Mouse (Mus musculus): ENCODE measurements around the gene Map1b. TPM values are rescaled to one million over a fixed set of nuclear protein-coding genes. Genes with fewer than 3 reads are reported as not detected.
A peak's percentile ranks its signal among the peaks of the same experiment; 100 is the strongest.

Map1b gene
- polyA plus RNA-seq, 1 experiment from 2014 or later, result 10.1 TPM

- in situ Hi-C loops (cut with MboI; ENCODE audit: low pct_unique_long_range_greater_than_20kb), result no loop called here
- no peak for TF ChIP-seq CTCF (IDR thresholded peaks at IDR 0.05)
- ChIA-PET POLR2A (no interaction called here), CTCF (interaction anchor here (0.8 to 1.0 kb wide), 2 partner anchors 9 to 30 kb away, joined by 3 read pairs; no protein-coding TSS in a partner anchor)
- DNase-seq (ENCODE audit: low read depth, low spot score) (no peak), ATAC-seq (peak; percentile 58)
- no peaks in the 10 kb centered on the region for H3K27me3 ChIP-seq
Measured at GRCm38 (mm10) chr13:99447403-99448199, 68.7 kb downstream of the Map1b start.

DNA sequence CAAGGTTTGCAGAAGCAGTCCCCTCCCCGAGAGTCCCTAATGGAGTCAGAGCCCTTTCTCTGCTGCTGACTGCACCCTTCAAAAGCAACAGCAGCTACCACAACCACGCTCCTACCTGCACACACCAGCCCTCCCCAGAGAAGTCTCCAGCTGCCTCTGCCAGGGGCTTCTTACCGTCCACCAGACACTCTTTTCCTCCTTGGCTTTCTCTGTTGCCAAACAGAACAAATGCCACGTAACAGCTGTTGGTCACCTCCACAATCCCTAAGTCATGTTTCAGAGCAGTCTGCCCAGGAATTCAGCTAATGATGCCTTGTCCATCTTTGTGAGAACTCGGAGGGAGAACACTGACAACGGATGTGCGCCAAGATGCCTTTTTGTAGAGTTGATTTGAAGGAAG, 69.3 kb downstream of the Map1b start:
- POLR2A ChIA-PET, result no interaction called here
- ATAC-seq, result no peak

GRCm38 (mm10) chr13:99444880-99445279, 71.5 kb downstream of the Map1b start:
- DNase-seq (ENCODE audit: low read depth, low spot score), result no peak
- no peak for ATAC-seq
- in situ Hi-C loops (cut with MboI; ENCODE audit: low pct_unique_long_range_greater_than_20kb), result no loop called here
- TF ChIP-seq CTCF (IDR thresholded peaks at IDR 0.05), result no peak
- no peaks in the 10 kb centered on the region for H3K27me3 ChIP-seq
- CTCF ChIA-PET, result interaction anchor here (1.2 kb wide), 1 partner anchor 10 kb away, joined by 3 read pairs; no protein-coding TSS in a partner anchor
- POLR2A ChIA-PET, result no interaction called here

More for the DNA sequence above, 69.3 kb downstream of the Map1b start:
- CTCF ChIA-PET, result interaction anchor here (1.0 kb wide), 1 partner anchor 8 kb away, joined by 3 read pairs; no protein-coding TSS in a partner anchor
- TF ChIP-seq CTCF (IDR thresholded peaks at IDR 0.05), result no peak
- DNase-seq (ENCODE audit: low read depth, low spot score), result no peak
- H3K27me3 ChIP-seq, result no peaks in the 10 kb centered on the region
- in situ Hi-C loops (cut with MboI; ENCODE audit: low pct_unique_long_range_greater_than_20kb), result no loop called here

GRCm38 (mm10) chr13:99444431-99444871, 71.9 kb downstream of the Map1b start:
- no peak for DNase-seq (ENCODE audit: low read depth, low spot score)
- no peaks in the 10 kb centered on the region for H3K27me3 ChIP-seq
- no peak for ATAC-seq
- CTCF ChIA-PET, result interaction anchor here (1.2 kb wide), 1 partner anchor 64 kb away, joined by 3 read pairs; no protein-coding TSS in a partner anchor
- TF ChIP-seq CTCF (IDR thresholded peaks at IDR 0.05), result no peak
- in situ Hi-C loops (cut with MboI; ENCODE audit: low pct_unique_long_range_greater_than_20kb), result no loop called here
- POLR2A ChIA-PET, result no interaction called here

GRCm38 (mm10) chr13:99443484-99444175, 72.7 kb downstream of the Map1b start:
- ATAC-seq (no peak), DNase-seq (ENCODE audit: low read depth, low spot score) (no peak)
- H3K27me3 ChIP-seq, result no peaks in the 10 kb centered on the region
- ChIA-PET POLR2A (no interaction called here), CTCF (interaction anchor here (0.9 to 1.2 kb wide), 2 partner anchors 18 to 63 kb away, joined by 3 read pairs; no protein-coding TSS in a partner anchor)
- no peak for TF ChIP-seq CTCF (IDR thresholded peaks at IDR 0.05)
- in situ Hi-C loops (cut with MboI; ENCODE audit: low pct_unique_long_range_greater_than_20kb), result no loop called here

GRCm38 (mm10) chr13:99442434-99443249, 73.7 kb downstream of the Map1b start:
- no peak for DNase-seq (ENCODE audit: low read depth, low spot score)
- no peak for TF ChIP-seq CTCF (IDR thresholded peaks at IDR 0.05)
- in situ Hi-C loops (cut with MboI; ENCODE audit: low pct_unique_long_range_greater_than_20kb), result no loop called here
- ChIA-PET POLR2A (no interaction called here), CTCF (interaction anchor here (0.9 kb wide), 1 partner anchor 17 kb away, joined by 3 read pairs; no protein-coding TSS in a partner anchor)
- no peaks in the 10 kb centered on the region for H3K27me3 ChIP-seq
- ATAC-seq, result no peak

DNA sequence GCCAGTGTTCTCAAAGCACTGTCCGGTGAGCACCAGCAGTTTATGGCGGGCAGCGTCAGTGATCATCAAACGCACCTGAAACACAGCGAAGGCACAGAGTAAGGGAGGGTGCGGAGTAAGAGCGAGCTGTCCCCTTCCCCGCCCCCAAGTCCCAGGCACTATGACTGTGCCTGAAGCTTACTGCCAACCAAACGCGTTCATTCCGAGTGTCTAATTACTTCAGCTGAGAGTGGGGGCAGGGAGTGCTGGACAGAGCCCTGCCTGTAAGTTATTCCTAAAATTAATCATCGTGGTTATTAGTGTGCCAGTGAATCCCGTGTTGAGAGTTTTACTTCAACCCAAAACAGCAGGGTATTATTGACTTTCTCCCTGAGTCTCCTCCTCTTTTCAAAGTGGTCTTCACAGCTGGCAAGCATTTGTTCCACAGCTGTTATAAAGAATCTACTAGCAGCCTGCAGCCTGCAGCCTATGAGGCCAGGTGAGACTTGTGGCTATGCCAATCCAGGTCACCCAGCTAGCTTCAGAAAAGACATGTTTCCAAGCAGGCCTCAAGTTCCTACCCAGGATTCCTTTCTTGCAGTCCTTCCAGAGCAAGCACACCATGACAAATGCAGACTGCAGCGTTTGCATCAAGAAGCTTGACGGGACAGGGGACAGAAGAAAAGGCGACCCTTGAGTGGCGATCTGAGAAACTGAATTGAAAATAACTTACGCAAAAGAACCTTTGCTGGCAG, 74.5 kb downstream of the Map1b start:
- no peak for TF ChIP-seq CTCF (IDR thresholded peaks at IDR 0.05)
- DNase-seq (ENCODE audit: low read depth, low spot score) (no peak), ATAC-seq (no peak)
- in situ Hi-C loops (cut with MboI; ENCODE audit: low pct_unique_long_range_greater_than_20kb), result no loop called here
- no peaks in the 10 kb centered on the region for H3K27me3 ChIP-seq
- CTCF ChIA-PET, result interaction anchor here (1.7 kb wide), 1 partner anchor 54 kb away, joined by 3 read pairs; no protein-coding TSS in a partner anchor
- POLR2A ChIA-PET, result no interaction called here

DNA sequence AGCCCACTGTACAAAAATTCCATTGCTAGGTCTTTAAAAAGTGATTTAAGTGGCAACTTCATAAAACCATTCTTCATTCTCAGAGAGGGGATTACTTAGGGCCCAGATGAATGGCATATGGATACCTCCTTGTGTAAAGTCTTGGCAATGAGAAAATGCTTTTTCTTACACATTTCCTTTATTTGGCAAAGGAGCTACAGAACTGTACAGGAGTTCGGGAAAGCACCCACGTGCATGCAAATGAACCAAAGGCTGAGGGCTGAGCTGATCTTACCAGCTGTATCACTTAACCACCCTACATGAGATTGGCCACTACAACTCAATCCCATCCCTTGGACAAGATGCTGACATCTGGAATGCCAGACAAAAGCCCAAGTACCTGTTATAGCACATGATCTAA, 76.1 kb downstream of the Map1b start:
- ChIA-PET POLR2A (no interaction called here), CTCF (interaction anchor here (1.2 to 1.7 kb wide), 2 partner anchors 14 to 52 kb away, joined by 3 read pairs; no protein-coding TSS in a partner anchor)
- ATAC-seq (no peak), DNase-seq (ENCODE audit: low read depth, low spot score) (no peak)
- H3K27me3 ChIP-seq, result no peaks in the 10 kb centered on the region
- TF ChIP-seq CTCF (IDR thresholded peaks at IDR 0.05), result no peak
- in situ Hi-C loops (cut with MboI; ENCODE audit: low pct_unique_long_range_greater_than_20kb), result no loop called here

- in situ Hi-C loops (cut with MboI; ENCODE audit: low pct_unique_long_range_greater_than_20kb), result no loop called here
- no peak for ATAC-seq
- TF ChIP-seq CTCF (IDR thresholded peaks at IDR 0.05), result no peak
- POLR2A ChIA-PET, result no interaction called here
- DNase-seq (ENCODE audit: low read depth, low spot score), result no peak
- CTCF ChIA-PET, result interaction anchor here (0.7 kb wide), 1 partner anchor 8 kb away, joined by 3 read pairs; no protein-coding TSS in a partner anchor
- no peaks in the 10 kb centered on the region for H3K27me3 ChIP-seq
Measured at GRCm38 (mm10) chr13:99439357-99439756, 77.0 kb downstream of the Map1b start.

- POLR2A ChIA-PET, result no interaction called here
- no peak for DNase-seq (ENCODE audit: low read depth, low spot score)
- H3K27me3 ChIP-seq, result no peaks in the 10 kb centered on the region
- in situ Hi-C loops (cut with MboI; ENCODE audit: low pct_unique_long_range_greater_than_20kb), result no loop called here
- no peak for ATAC-seq
- CTCF ChIA-PET, result no interaction called here
- TF ChIP-seq CTCF (IDR thresholded peaks at IDR 0.05), result no peak
Measured at GRCm38 (mm10) chr13:99437051-99437450, 79.3 kb downstream of the Map1b start.
